Mouse (Mus musculus) T-helper 17 cell (primary cell): ENCODE measurements around the gene Setd1b.

Source experiments
- in situ Hi-C, 2 experiments: fragments of 300-600 bp; cut with MboI, MseI; formaldehyde crosslinking; loops; 1 replicate in 1 of 2; 2 replicates in 1 of 2; pipeline ENCODE4 v1.15.1; 2025; ENCODE audit warnings: high pct_unique_total_duplicates in 2 of 2

Gene Setd1b

GRCm38 (mm10) chr5:123125638-123126406 is 16.2 kb upstream of the Setd1b start:
- in situ Hi-C loops = loop anchor here in 1 of 2 experiments (25.0 kb wide), 1 partner anchor 1289 kb away; the partner anchor contains the start of genes Pheta1 and Sh2b3

- in situ Hi-C loops = loop anchor here in 1 of 2 experiments (25.0 kb wide), 1 partner anchor 1290 kb away; the partner anchor contains the start of genes Pheta1 and Sh2b3
These were observed 15.0 kb upstream of the Setd1b start for GRCm38 (mm10) chr5:123127031-123127430.

DNA sequence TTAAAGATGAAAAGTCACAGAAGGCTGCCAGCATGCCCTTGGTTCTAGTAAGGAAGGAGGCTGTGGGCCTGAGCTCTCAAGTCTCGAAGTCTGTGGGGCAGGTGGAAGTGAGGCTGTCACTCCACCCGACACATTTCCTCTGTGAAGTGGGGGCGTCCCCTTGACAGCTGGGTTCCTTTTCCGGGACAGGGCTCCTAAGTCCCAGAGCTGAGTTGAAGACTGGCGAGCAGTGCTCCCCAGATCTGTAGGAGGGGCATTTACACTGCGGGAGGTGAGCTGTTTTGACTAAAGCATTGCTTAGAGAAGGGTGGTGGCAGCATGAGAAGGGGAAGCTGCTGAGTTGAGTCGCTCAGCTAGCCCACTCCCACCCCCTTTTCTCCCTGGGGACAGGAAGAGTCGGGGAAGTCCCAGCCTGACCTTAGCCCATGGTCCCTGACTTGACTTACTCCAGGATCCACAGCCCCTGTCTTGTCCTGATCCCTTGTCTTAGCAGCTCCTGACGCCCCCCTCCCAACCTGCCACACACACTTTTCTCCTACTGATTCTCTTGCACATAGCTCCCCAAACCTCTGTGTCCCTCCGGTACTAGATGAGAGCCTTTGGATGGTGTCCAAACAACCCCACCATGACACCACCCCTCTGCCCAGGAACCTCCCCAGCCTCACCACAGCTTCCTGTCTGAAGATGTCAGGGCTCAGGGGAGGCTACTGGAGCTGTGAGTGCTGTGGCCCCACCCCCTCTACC is 13.4 kb upstream of the Setd1b start:
- in situ Hi-C loops = loop anchor here in 1 of 2 experiments (25.0 kb wide), 1 partner anchor 1291 kb away; the partner anchor contains the start of genes Pheta1 and Sh2b3

DNA sequence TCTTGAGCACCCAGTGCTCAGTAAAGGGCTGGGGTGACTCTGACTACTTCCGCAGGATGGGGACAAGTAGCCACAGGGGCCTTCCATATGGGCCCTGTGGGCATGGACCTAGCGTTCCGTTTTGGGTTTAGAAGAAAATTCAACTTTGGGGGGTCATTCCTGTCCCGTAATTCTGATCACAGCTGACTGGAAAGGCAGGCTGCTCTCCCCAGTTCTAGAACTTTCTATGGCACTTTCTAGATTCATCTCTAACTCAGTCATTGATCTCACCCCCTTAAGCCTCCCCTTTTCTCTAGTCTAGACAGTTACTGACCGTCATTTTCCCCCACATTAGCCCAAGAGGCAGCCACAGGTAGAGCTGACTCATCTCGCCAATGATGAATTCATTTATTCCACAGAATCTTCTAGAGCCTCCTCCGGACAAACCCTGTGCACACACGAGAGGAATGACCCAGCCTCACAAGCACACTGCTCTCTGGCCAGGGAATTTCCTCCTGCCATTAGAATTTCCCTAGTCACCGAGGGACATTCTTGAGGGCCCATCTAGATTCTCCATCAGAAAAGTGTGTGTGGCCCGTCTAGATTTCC is 12.7 kb upstream of the Setd1b start:
- in situ Hi-C loops = loop anchor here in 1 of 2 experiments (25.0 kb wide), 1 partner anchor 1292 kb away; the partner anchor contains the start of genes Pheta1 and Sh2b3

DNA sequence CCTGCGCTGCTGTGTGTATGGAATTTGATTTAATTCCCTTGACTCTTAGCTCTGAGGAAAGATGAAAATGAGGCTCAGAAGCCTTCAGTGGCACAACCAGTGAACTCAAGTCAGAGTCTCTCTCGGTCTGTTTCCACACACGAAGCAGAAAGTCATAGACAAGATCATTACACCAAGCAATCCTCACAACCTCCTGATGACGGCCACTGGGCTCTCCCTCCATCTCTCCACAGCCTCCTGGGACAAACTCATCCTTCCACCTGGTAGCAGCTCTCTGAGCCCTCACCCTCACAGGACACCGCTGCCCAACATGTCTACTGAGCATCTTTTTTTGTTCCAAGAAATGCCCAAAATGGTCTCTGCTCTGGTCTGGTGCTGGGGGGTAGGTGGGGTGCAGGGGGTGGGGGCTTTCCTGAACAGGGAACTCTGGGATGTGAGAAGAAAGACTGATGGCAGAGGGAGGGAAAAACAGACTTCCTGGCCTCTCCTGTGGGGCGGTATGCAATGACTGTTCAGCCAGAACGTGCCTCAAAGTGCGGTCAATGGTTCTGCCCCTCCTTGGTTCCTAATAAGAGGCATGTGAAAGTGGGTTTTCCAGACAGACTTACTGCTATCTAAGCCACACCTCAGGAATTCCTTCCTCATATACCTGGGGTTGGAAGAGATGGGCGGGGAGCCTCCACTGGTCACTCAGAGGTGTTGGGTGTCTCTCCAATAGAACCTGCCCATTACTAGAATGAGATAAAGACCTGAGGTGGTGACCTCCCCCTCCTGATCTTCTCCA is 11.8 kb upstream of the Setd1b start:
- in situ Hi-C loops = loop anchor here (5.0 to 25.0 kb wide), 4 partner anchors 65 to 1293 kb away; partner anchors contain the start of genes Pheta1 (in 1 of the 2), Sh2b3 (in 1 of the 2) and Tmem120b (in 1 of the 2)

DNA sequence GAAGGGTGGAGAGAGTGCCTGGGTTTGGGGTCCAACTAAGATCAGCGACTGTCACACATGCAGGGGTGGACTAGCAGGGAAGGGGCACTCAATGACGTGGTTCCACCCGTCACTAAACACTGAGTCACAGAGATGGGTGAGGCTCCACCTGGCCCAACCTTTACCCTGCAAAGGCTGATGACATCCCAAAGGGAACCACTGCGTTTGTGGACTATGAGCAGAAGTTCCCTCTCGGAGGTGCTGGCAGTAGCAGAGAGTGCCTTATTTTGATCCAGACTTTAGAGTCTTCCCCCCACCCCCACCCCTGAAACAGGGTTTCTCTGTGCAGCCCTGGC is 11.2 kb upstream of the Setd1b start:
- in situ Hi-C loops = loop anchor here (5.0 to 25.0 kb wide), 4 partner anchors 66 to 1293 kb away; partner anchors contain the start of genes Pheta1 (in 1 of the 2), Sh2b3 (in 1 of the 2) and Tmem120b (in 1 of the 2)

DNA sequence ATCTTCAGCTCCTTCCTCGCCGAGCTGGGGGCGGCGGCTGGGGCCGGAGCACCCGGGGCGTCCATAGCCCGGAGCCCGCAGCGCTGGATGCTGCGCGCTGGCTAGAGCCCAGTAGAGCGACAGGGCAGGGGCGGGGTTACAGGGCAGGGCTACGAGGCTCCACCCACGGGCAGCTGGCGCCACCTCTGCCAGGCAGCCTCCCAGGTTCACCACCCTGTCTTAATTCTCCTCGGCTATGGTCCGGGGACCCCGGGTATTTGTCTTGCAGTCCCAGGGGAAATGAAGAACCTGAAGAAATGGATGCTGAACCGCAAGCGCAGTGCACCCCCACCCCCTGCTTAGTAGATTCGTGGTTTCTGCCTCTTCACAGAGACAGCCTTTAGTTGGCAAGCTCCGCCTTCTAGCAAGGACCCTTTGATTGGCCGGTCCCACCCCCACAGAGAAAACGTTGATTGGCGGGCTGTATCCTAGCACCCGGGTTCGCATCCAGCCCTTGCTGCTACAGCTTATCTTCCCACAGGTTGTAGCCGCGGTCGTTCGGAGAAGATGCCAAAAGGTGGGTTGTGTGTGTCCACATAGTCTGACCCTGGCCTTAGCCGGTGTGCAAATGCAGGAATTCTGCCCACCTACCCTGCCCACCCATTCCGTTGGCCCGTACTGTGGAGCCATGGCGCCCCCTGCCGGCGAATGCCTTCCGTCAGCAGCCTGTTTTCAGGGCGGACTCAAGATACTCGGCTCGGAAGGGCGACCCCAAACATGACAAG is 9.5 kb upstream of the Setd1b start, which contains the start of gene Rhof:
Gene Rhof, minus strand, starts transcription at position 385 of the 764 bp plus-strand sequence.
- in situ Hi-C loops = loop anchor here (5.0 to 25.0 kb wide), 4 partner anchors 68 to 1295 kb away; partner anchors contain the start of genes Pheta1 (in 1 of the 2), Sh2b3 (in 1 of the 2) and Tmem120b (in 1 of the 2)

DNA sequence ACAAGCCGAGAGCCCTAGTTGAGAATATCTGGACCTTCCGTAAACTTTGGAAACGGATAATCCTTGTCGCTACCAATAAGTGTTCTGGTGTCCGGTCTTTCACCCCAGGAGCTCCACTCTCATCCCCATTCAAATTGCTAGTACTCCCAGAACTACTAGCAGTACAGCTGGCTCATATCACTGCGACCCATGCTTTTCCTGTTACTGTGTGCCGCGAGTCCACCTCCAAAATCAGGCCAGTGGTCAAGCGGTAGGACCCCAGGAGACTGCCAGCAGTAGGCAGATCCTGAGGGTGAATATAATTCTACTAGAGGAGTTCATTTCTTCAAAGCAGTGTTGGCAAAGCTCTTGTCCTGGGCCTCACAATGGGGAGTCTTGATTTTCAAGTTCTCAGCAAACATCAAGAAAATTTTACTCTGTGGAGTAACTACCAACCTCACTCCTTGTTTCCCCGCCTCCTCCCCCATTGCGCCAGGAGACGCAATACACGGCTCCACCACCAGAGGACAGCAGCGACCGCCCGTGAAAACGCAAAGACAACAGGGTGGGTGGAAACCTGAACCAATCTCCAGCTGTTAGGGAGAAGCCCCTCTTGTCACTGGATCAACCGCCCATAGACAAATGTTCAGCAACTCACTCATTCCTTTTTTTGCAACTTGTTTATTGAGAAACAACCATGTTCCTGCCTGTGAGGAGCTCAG is 8.8 kb upstream of the Setd1b start:
- in situ Hi-C loops = loop anchor here (5.0 to 25.0 kb wide), 4 partner anchors 68 to 1296 kb away; partner anchors contain the start of genes Pheta1 (in 1 of the 2), Sh2b3 (in 1 of the 2) and Tmem120b (in 1 of the 2)

GRCm38 (mm10) chr5:123133784-123134143 is 8.2 kb upstream of the Setd1b start:
- in situ Hi-C loops = loop anchor here (5.0 to 25.0 kb wide), 4 partner anchors 69 to 1296 kb away; partner anchors contain the start of genes Pheta1 (in 1 of the 2), Sh2b3 (in 1 of the 2) and Tmem120b (in 1 of the 2)

DNA sequence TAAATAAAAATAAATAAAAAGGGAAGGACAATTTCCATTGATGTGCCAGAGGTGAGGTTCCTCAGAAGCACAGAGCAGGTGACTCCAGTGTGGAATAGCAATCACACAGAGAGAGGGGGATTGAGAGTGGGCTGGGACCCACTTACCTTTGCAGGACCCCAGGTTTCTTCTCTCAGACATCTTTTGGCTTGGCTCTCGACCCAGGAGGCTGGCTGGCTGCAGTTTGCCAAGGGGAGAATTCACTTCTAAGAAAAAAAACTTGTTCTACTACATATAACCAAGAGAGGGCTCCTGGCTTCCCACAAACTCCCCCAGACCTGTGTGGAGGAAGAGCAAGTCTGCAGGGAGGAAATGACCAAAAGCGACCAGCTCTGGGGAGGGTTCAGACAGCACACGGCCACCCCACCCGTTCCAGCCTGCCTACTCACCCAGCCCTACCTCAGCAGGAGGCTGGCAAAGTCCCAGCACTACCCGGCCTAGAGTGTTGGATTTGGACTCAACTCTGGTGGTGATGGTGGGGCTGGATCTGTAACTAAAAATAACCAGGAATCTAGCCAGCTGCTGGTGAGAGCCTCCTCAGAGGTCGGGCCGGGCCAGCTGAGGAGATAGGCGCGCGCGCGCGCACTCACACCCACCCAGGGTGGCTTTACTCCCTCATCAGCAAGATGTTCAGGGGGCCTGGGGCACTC is 7.7 kb upstream of the Setd1b start:
- in situ Hi-C loops = loop anchor here (5.0 to 25.0 kb wide), 4 partner anchors 70 to 1297 kb away; partner anchors contain the start of genes Pheta1 (in 1 of the 2), Sh2b3 (in 1 of the 2) and Tmem120b (in 1 of the 2)

DNA sequence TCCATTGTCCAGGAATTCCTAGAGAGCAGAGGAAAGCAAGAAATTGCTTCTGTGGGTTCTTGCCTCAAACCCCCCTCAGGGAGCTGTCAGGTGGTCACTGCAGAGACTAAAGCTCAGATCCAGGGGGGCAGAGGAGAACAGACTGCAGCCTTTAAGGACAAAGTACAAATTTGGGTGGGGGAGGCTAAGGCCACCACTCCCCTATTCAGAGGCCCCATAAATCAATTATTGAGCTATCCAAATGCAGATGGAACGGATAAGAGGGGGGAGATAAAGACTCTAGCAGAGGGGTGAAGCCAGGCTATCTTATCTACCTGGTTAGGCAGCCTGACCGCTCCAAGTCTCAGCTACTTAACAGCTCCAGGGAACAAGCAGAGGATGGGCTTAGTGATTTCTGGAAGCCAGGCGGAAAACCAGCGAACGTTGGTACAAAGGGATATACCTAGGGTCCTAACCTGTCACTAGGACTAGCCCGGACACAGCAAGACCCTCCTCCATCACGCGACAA is 7.1 kb upstream of the Setd1b start:
- in situ Hi-C loops = loop anchor here (5.0 to 25.0 kb wide), 4 partner anchors 70 to 1298 kb away; partner anchors contain the start of genes Pheta1 (in 1 of the 2), Sh2b3 (in 1 of the 2) and Tmem120b (in 1 of the 2)

GRCm38 (mm10) chr5:123135471-123136360 is 6.3 kb upstream of the Setd1b start:
- in situ Hi-C loops = loop anchor here in 1 of 2 experiments (10.0 to 25.0 kb wide), 3 partner anchors 71 to 1298 kb away; partner anchors contain the start of genes Pheta1, Sh2b3 and Tmem120b

DNA sequence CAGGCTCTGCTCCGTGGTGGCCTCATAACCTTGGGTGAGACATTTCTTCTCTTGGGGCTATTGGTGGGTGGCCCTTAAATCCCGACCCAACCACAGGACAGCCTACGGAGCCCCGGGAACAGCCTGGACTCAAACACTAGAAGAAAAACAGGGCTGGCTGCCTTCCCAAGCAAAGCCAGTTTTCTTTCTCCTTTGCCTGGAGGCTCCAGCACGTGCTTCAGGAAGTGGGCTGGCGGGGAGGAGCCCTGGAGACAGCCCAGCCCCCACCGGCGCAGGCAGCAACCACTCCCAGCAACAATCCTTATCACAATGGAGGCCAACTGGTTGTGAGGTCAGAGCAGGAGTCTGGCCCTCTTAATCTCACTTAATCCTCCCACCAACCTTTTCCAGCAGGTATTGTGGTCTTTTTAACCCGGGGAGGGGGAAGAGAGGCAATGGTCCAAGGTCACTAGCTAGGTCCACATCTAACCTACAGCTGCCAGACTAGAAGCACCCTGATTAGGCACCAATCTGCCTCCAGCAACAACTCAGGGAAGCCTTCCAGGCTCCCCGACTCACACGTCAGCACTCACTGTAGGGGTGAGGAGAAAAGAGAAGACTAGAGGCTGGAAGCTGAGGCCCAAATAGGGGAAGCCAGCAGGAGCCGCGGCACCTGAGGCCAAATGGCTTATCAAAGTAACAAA is 5.5 kb upstream of the Setd1b start:
- in situ Hi-C loops = loop anchor here in 1 of 2 experiments (10.0 to 25.0 kb wide), 3 partner anchors 72 to 1299 kb away; partner anchors contain the start of genes Pheta1, Sh2b3 and Tmem120b

GRCm38 (mm10) chr5:123137044-123137909 is 4.7 kb upstream of the Setd1b start:
- in situ Hi-C loops = loop anchor here in 1 of 2 experiments (10.0 to 25.0 kb wide), 3 partner anchors 72 to 1300 kb away; partner anchors contain the start of genes Pheta1, Sh2b3 and Tmem120b

DNA sequence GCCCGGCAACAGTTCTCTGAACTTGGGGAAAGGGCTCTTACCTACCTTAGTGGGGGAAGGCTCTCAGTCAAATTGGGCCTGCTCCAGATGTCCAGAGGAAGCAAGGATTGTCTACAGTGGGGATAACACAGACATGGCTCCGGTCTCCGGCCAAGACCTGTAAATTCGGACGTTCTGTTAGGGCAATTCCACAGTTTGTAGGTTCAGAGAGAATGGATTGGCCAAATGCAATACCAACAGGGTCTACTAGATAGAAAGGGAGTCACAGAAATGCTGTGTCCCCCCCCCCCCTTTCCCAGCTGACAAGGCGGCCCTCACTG is 4.1 kb upstream of the Setd1b start:
- in situ Hi-C loops = loop anchor here in 1 of 2 experiments (10.0 to 25.0 kb wide), 3 partner anchors 73 to 1301 kb away; partner anchors contain the start of genes Pheta1, Sh2b3 and Tmem120b
